Mouse (Mus musculus): ENCODE results near the gene Ablim2. TPM values are rescaled to one million over a fixed set of nuclear protein-coding genes. Genes with fewer than 3 reads are reported as not detected.

Ablim2 gene
- polyA plus RNA-seq, 1 experiment from 2014 or later: 0.18 TPM

GRCm38 (mm10) chr5:35893093-35893804, 135.6 kb downstream of the Ablim2 start, which contains the start of gene Afap1:
Gene Afap1, plus strand, starts transcription at chr5:35893319.
- Histone ChIP-seq H3K27ac (ENCODE audit: low read depth, low read length) (no peak within 1 kb of the TSS), H3K36me3 (ENCODE audit: control insufficient read depth, insufficient read depth, low read length) (no peaks in the 10 kb centered on the region), H3K9me3 (ENCODE audit: control insufficient read depth, low read length) (no peaks in the 10 kb centered on the region), H3K4me2 (peak within 1 kb of the TSS; percentile 84), H3K9ac (ENCODE audit: low read depth, low read length) (peak within 1 kb of the TSS; percentile 72), H3K4me1 (replicated peaks; ENCODE audit: control insufficient read depth, insufficient read depth, low read length) (no peaks in the 10 kb centered on the region; the same call in 1 of the 2 replicates), H3K27me3 (replicated peaks; ENCODE audit: control insufficient read depth, insufficient read depth, low read length) (peaks cover 17% of the 10 kb centered on the region), H3K4me3 (ENCODE audit: low read depth, low read length) (peak within 1 kb of the TSS; percentile 65)
- WGBS: 1% methylated on average over 48 of the region's 49 CpGs
- ATAC-seq (replicated peaks; ENCODE audit: low FRiP score) (peak; percentile 92), DNase-seq (ENCODE audit: low spot score) (peak; percentile 98)

- H3K27ac ChIP-seq (ENCODE audit: low read depth, low read length): no peak overlapping the region
- no peaks in the 10 kb centered on the region; the same call in 1 of the 2 replicates for H3K4me1 ChIP-seq (replicated peaks; ENCODE audit: control insufficient read depth, insufficient read depth, low read length)
- no peaks in the 10 kb centered on the region for H3K36me3 ChIP-seq (ENCODE audit: control insufficient read depth, insufficient read depth, low read length)
- H3K27me3 ChIP-seq (replicated peaks; ENCODE audit: control insufficient read depth, insufficient read depth, low read length): peaks cover 17% of the 10 kb centered on the region
- 4% methylated on average over 21 of the region's 21 CpGs for WGBS
- ATAC-seq (replicated peaks; ENCODE audit: low FRiP score) (no peak), DNase-seq (ENCODE audit: low spot score) (no peak)
- H3K4me3 ChIP-seq (ENCODE audit: low read depth, low read length): peak overlapping the region; percentile 65
- peak overlapping the region; percentile 84 for H3K4me2 ChIP-seq
- H3K9me3 ChIP-seq (ENCODE audit: control insufficient read depth, low read length): no peaks in the 10 kb centered on the region
- peak overlapping the region; percentile 72 for H3K9ac ChIP-seq (ENCODE audit: low read depth, low read length)
Measured at GRCm38 (mm10) chr5:35893805-35894260, 136.2 kb downstream of the Ablim2 start.

- H3K36me3 ChIP-seq (ENCODE audit: control insufficient read depth, insufficient read depth, low read length): no peaks in the 10 kb centered on the region
- 21% methylated on average over 30 of the region's 30 CpGs for WGBS
- peak overlapping the region; percentile 72 for H3K9ac ChIP-seq (ENCODE audit: low read depth, low read length)
- no peak overlapping the region for H3K27ac ChIP-seq (ENCODE audit: low read depth, low read length)
- H3K4me2 ChIP-seq: peak overlapping the region; percentile 84
- H3K4me1 ChIP-seq (replicated peaks; ENCODE audit: control insufficient read depth, insufficient read depth, low read length): no peaks in the 10 kb centered on the region; the same call in 1 of the 2 replicates
- no peaks in the 10 kb centered on the region for H3K9me3 ChIP-seq (ENCODE audit: control insufficient read depth, low read length)
- no peak for ATAC-seq (replicated peaks; ENCODE audit: low FRiP score)
- DNase-seq (ENCODE audit: low spot score): no peak
- peaks cover 17% of the 10 kb centered on the region for H3K27me3 ChIP-seq (replicated peaks; ENCODE audit: control insufficient read depth, insufficient read depth, low read length)
- peak overlapping the region; percentile 65 for H3K4me3 ChIP-seq (ENCODE audit: low read depth, low read length)
Measured at GRCm38 (mm10) chr5:35894295-35895047, 136.8 kb downstream of the Ablim2 start.

GRCm38 (mm10) chr5:35895926-35896325, 138.2 kb downstream of the Ablim2 start:
- DNase-seq (ENCODE audit: low spot score) (no peak), ATAC-seq (replicated peaks; ENCODE audit: low FRiP score) (no peak)
- Histone ChIP-seq H3K36me3 (ENCODE audit: control insufficient read depth, insufficient read depth, low read length) (no peaks in the 10 kb centered on the region), H3K9me3 (ENCODE audit: control insufficient read depth, low read length) (no peaks in the 10 kb centered on the region), H3K4me3 (ENCODE audit: low read depth, low read length) (no peak overlapping the region), H3K27ac (ENCODE audit: low read depth, low read length) (no peak overlapping the region), H3K4me1 (replicated peaks; ENCODE audit: control insufficient read depth, insufficient read depth, low read length) (peaks cover 9% of the 10 kb centered on the region), H3K27me3 (replicated peaks; ENCODE audit: control insufficient read depth, insufficient read depth, low read length) (peaks cover 17% of the 10 kb centered on the region), H3K4me2 (no peak overlapping the region), H3K9ac (ENCODE audit: low read depth, low read length) (no peak overlapping the region)
- 71% methylated on average over 4 of the region's 4 CpGs for WGBS

GRCm38 (mm10) chr5:35896556-35896955, 138.9 kb downstream of the Ablim2 start:
- ATAC-seq (replicated peaks; ENCODE audit: low FRiP score) (no peak), DNase-seq (ENCODE audit: low spot score) (no peak)
- Histone ChIP-seq H3K27me3 (replicated peaks; ENCODE audit: control insufficient read depth, insufficient read depth, low read length) (peaks cover 17% of the 10 kb centered on the region), H3K27ac (ENCODE audit: low read depth, low read length) (no peak overlapping the region), H3K4me3 (ENCODE audit: low read depth, low read length) (no peak overlapping the region), H3K4me1 (replicated peaks; ENCODE audit: control insufficient read depth, insufficient read depth, low read length) (peaks cover 14% of the 10 kb centered on the region), H3K9ac (ENCODE audit: low read depth, low read length) (no peak overlapping the region), H3K4me2 (no peak overlapping the region), H3K36me3 (ENCODE audit: control insufficient read depth, insufficient read depth, low read length) (no peaks in the 10 kb centered on the region), H3K9me3 (ENCODE audit: control insufficient read depth, low read length) (no peaks in the 10 kb centered on the region)
- WGBS: 83% methylated on average over 4 of the region's 4 CpGs

DNA sequence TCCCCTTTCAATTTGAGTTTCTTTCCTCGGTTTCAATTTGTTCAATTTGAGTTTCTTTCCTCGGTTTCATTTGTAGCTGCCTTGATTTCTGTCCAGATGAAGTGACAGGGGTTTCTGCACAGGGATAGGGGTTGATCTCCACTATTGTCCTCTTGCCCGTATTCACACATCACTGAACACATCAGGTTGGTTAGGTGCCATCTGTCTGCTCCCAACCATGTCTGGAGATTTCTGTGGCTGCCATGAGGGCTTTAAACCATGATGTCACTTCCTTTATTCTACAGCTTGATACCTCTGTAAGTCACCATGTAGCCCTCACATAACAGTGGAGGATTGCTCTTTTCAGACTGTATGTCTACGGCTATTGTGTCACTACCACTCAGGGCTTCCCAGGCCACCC, 139.5 kb downstream of the Ablim2 start:
- DNase-seq (ENCODE audit: low spot score): no peak
- Histone ChIP-seq H3K4me1 (replicated peaks; ENCODE audit: control insufficient read depth, insufficient read depth, low read length) (peaks cover 14% of the 10 kb centered on the region), H3K27ac (ENCODE audit: low read depth, low read length) (no peak overlapping the region), H3K36me3 (ENCODE audit: control insufficient read depth, insufficient read depth, low read length) (no peaks in the 10 kb centered on the region), H3K9me3 (ENCODE audit: control insufficient read depth, low read length) (no peaks in the 10 kb centered on the region), H3K4me3 (ENCODE audit: low read depth, low read length) (no peak overlapping the region), H3K27me3 (replicated peaks; ENCODE audit: control insufficient read depth, insufficient read depth, low read length) (peaks cover 17% of the 10 kb centered on the region), H3K9ac (ENCODE audit: low read depth, low read length) (no peak overlapping the region), H3K4me2 (no peak overlapping the region)
- ATAC-seq (replicated peaks; ENCODE audit: low FRiP score): no peak
- WGBS: 79% methylated on average over 4 of the region's 4 CpGs

DNA sequence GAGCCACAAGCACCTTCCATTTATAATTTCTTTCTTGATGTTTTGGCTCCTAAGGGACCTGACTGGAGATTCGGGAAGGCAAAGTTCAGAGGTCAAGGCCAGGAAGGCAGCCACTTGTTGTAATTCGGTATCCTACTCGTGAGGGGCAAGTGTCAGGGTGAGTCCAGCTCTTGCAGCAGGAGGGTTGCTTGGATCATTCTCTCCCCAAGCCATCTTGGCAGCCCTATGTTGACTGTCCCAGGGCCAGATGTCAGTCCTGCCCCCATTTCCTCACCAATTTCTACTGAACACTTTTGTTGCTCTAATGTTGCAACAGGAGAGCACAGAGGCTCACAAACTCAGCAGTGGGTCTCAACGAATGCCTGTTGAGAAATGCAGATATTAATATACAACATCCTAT, 140.4 kb downstream of the Ablim2 start:
- H3K4me2 ChIP-seq: no peak overlapping the region
- ATAC-seq (replicated peaks; ENCODE audit: low FRiP score): no peak
- H3K4me1 ChIP-seq (replicated peaks; ENCODE audit: control insufficient read depth, insufficient read depth, low read length): peaks cover 14% of the 10 kb centered on the region
- no peak for DNase-seq (ENCODE audit: low spot score)
- H3K27me3 ChIP-seq (replicated peaks; ENCODE audit: control insufficient read depth, insufficient read depth, low read length): peaks cover 17% of the 10 kb centered on the region
- no peaks in the 10 kb centered on the region for H3K9me3 ChIP-seq (ENCODE audit: control insufficient read depth, low read length)
- no peak overlapping the region for H3K4me3 ChIP-seq (ENCODE audit: low read depth, low read length)
- H3K9ac ChIP-seq (ENCODE audit: low read depth, low read length): no peak overlapping the region
- 73% methylated on average over 4 of the region's 4 CpGs for WGBS
- no peak overlapping the region for H3K27ac ChIP-seq (ENCODE audit: low read depth, low read length)
- H3K36me3 ChIP-seq (ENCODE audit: control insufficient read depth, insufficient read depth, low read length): no peaks in the 10 kb centered on the region

DNA sequence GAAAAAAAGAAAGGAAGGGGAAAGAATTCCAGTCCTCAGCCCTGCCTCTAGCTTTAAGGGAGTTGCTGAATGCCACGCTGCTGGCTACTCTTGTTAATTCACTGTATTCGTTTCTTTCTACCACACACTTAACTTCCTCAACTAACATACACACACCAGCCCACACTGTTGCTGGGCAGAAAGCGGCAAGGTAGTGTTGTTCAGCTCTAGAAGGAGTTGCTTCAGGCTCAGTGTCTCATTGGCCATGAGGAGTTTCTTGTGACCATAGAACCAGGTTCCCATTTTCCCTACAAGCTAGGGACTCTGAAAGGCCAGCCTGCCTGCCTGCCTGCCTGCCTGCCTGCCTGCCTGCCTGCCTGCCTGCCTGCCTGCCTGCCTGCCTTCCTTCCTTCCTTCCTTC, 141.3 kb downstream of the Ablim2 start:
- no peak for ATAC-seq (replicated peaks; ENCODE audit: low FRiP score)
- H3K9ac ChIP-seq (ENCODE audit: low read depth, low read length): no peak overlapping the region
- no peak for DNase-seq (ENCODE audit: low spot score)
- peaks cover 11% of the 10 kb centered on the region for H3K27me3 ChIP-seq (replicated peaks; ENCODE audit: control insufficient read depth, insufficient read depth, low read length)
- H3K27ac ChIP-seq (ENCODE audit: low read depth, low read length): no peak overlapping the region
- 72% methylated on average over 3 of the region's 3 CpGs for WGBS
- H3K4me2 ChIP-seq: no peak overlapping the region
- no peak overlapping the region for H3K4me3 ChIP-seq (ENCODE audit: low read depth, low read length)
- no peaks in the 10 kb centered on the region for H3K36me3 ChIP-seq (ENCODE audit: control insufficient read depth, insufficient read depth, low read length)
- H3K9me3 ChIP-seq (ENCODE audit: control insufficient read depth, low read length): no peaks in the 10 kb centered on the region
- peaks cover 14% of the 10 kb centered on the region for H3K4me1 ChIP-seq (replicated peaks; ENCODE audit: control insufficient read depth, insufficient read depth, low read length)

Measured in liver, embryonic 11.5 days (tissue).